Mouse (Mus musculus) midbrain, embryonic 10.5 days (tissue): ENCODE data around the gene Drg1. TPM values are rescaled to one million over a fixed set of nuclear protein-coding genes. Genes with fewer than 3 reads are reported as not detected.

Experiments
- DNase-seq: peaks from one replicate; pipeline ENCODE4 v3.0.0-alpha.2; 2017; ENCODE audit warnings: low spot score
- H3K27ac ChIP-seq: fragments of 300-500 bp; sonication (generic); replicated peaks from 2 replicates; pipeline ENCODE4 v1.5.1; 2016; ENCODE audit warnings: mild to moderate bottlenecking
- H3K27me3 ChIP-seq: fragments of 300-500 bp; sonication (generic); 2 replicates; pipeline ENCODE4 v1.6.1; 2016; ENCODE audit warnings: low read depth, mild to moderate bottlenecking; ENCODE audit not compliant: poor library complexity, severe bottlenecking
- H3K36me3 ChIP-seq: fragments of 300-500 bp; sonication (generic); 2 replicates; pipeline ENCODE4 v1.6.1; 2016; ENCODE audit warnings: mild to moderate bottlenecking, moderate library complexity
- H3K4me1 ChIP-seq: fragments of 300-500 bp; sonication (generic); 2 replicates; pipeline ENCODE4 v1.6.1; 2016
- H3K4me3 ChIP-seq: fragments of 300-500 bp; sonication (generic); 2 replicates; pipeline ENCODE4 v1.5.1; 2016; ENCODE audit warnings: mild to moderate bottlenecking, moderate library complexity
- H3K9me3 ChIP-seq: fragments of 300-500 bp; sonication (generic); replicated peaks from 2 replicates; pipeline ENCODE4 v1.6.1; 2016; ENCODE audit warnings: mild to moderate bottlenecking
- WGBS: fragments of 180-500 bp; shearing (Covaris S2); methylation state at CpG from one replicate; pipeline ENCODE4 v1.1.7; 2016; 5-methylcytosine and 5-hydroxymethylcytosine counted together
- polyA plus RNA-seq: library from polyadenylated mRNA; unstranded; fragments of >200 nt; fragmentation: Nextera tagmentation; extraction: Ambion mirVana; gene quantifications from 2 replicates; pipeline ENCODE4 v1.2.1, GENCODE M21; 2016

The Drg1 gene
- polyA plus RNA-seq, 1 experiment from 2014 or later = 344 TPM

GRCm38 (mm10) chr11:3297871-3298812 is 31.9 kb upstream of the Drg1 start:
- Histone ChIP-seq H3K27ac (no peak overlapping the region), H3K9me3 (no peaks in the 10 kb centered on the region), H3K4me3 (no peak overlapping the region), H3K27me3 (no peaks in the 10 kb centered on the region), H3K4me1 (peaks cover 44% of the 10 kb centered on the region), H3K36me3 (peaks cover 100% of the 10 kb centered on the region)
- 93% methylated on average over 10 of the region's 10 CpGs for WGBS
- no peak for DNase-seq

DNA sequence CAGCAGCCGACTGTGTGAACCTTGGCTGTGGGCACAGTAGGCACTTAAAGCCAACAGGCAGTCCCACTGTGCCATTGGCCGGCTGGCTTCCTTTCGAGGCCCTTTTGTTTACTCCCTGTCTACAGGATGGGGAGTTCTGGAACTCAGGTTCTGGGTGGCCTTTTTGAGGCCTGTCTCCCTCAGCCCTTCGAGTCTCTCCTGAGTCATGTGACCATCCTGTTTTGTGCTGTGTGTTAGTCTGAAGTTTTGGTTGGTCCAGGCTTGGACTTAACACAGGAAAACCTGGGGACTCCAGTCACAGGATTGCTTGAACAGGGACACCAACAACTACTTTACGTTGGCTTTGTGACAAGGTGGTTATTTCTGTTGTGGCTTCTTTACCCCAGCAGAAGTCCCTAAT is 29.8 kb upstream of the Drg1 start:
- 83% methylated on average over 5 of the region's 5 CpGs for WGBS
- Histone ChIP-seq H3K27me3 (no peaks in the 10 kb centered on the region), H3K9me3 (no peaks in the 10 kb centered on the region; the same call in 1 of the 2 replicates), H3K4me3 (peak overlapping the region; percentile 95), H3K27ac (no peak overlapping the region), H3K4me1 (peaks cover 52% of the 10 kb centered on the region), H3K36me3 (peaks cover 93% of the 10 kb centered on the region)
- no peak for DNase-seq

GRCm38 (mm10) chr11:3294641-3295040 is 28.4 kb upstream of the Drg1 start:
- peak overlapping the region; percentile 100 for H3K27ac ChIP-seq
- H3K9me3 ChIP-seq = no peaks in the 10 kb centered on the region; the same call in 1 of the 2 replicates
- peaks cover 81% of the 10 kb centered on the region for H3K36me3 ChIP-seq
- H3K4me1 ChIP-seq = peaks cover 53% of the 10 kb centered on the region
- WGBS = 88% methylated on average over 2 of the region's 2 CpGs
- no peaks in the 10 kb centered on the region for H3K27me3 ChIP-seq
- H3K4me3 ChIP-seq = peak overlapping the region; percentile 95
- no peak for DNase-seq

DNA sequence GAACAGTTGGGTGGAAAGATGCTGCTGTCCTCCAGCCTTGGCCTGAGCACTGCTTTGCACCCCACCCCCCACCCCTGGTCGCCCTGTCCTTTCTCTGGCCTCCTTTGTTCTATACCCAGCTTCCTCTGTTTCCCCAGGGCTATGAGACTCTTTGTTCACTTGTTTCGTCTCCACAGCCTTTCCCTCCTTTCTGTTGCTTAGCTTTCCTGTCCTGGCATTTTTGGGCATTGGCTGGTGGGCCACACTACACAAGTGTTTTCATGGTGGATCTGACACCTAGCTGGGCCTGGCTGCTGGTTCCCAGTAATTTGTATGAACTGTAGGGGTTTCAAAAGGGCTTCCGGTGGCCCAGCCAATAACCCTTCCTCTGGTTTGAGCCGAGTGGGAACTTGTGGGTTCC is 27.1 kb upstream of the Drg1 start:
- Histone ChIP-seq H3K4me1 (peaks cover 59% of the 10 kb centered on the region), H3K9me3 (no peaks in the 10 kb centered on the region; the same call in 1 of the 2 replicates), H3K27me3 (no peaks in the 10 kb centered on the region), H3K27ac (peak overlapping the region; percentile 100), H3K4me3 (peak overlapping the region; percentile 95), H3K36me3 (peaks cover 68% of the 10 kb centered on the region)
- WGBS = 27% methylated on average over 4 of the region's 4 CpGs
- no peak for DNase-seq

DNA sequence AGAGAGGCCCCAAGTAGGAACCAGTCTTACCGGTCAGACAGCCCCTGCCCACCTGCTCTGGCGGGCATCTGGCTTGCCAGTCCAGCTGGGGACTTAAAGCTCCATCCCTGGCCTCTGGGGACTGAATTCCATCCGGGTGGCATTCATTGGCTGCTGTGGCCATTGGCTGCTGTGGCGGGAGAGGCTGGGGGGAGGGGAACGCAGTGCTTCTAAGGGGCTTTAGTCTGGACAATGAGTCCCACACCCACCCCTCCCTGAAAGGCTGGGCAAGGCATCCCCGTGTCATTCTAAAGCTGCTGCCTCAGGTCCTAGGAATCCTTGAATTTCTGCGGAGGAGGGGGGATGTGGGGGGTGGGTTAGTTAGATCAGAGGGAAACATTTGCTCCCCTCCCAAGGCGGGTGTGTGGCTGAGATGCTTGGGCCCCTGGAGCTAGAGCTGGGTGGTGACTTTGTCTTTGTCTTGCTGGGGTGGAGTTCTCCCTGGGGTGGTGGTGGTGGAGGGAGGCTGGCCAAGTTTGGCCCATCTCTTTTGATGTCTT is 26.6 kb upstream of the Drg1 start:
- Histone ChIP-seq H3K4me1 (peaks cover 65% of the 10 kb centered on the region), H3K9me3 (no peaks in the 10 kb centered on the region; the same call in 1 of the 2 replicates), H3K27me3 (no peaks in the 10 kb centered on the region), H3K27ac (peak overlapping the region; percentile 100), H3K4me3 (peak overlapping the region; percentile 95), H3K36me3 (peaks cover 62% of the 10 kb centered on the region)
- DNase-seq = peak; percentile 95
- 2% methylated on average over 8 of the region's 8 CpGs for WGBS

DNA sequence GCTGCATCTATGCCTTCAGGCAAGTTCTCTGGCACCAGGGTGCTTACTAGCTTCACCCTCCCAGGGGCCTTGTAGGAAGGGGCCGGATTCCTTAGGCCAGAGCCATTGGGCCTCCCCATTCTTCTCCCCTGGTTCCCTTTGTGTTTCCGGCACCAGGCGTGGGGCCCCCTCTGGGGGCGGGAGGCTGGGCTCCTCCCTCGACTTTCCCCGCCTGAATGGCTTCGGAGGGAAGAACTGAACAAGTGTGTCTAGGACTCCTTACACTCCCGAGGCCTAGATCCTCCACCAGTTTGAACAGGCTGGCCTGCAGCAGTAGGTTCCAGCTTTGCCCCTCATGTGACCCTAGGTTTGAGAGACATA is 25.8 kb upstream of the Drg1 start:
- Histone ChIP-seq H3K27ac (peak overlapping the region; percentile 100), H3K36me3 (peaks cover 55% of the 10 kb centered on the region), H3K4me1 (peaks cover 67% of the 10 kb centered on the region), H3K9me3 (no peaks in the 10 kb centered on the region; the same call in 1 of the 2 replicates), H3K27me3 (no peaks in the 10 kb centered on the region), H3K4me3 (peak overlapping the region; percentile 95)
- whole genome bisulfite sequencing = 0% methylated on average over 8 of the region's 8 CpGs
- peak; percentile 90 for DNase-seq

DNA sequence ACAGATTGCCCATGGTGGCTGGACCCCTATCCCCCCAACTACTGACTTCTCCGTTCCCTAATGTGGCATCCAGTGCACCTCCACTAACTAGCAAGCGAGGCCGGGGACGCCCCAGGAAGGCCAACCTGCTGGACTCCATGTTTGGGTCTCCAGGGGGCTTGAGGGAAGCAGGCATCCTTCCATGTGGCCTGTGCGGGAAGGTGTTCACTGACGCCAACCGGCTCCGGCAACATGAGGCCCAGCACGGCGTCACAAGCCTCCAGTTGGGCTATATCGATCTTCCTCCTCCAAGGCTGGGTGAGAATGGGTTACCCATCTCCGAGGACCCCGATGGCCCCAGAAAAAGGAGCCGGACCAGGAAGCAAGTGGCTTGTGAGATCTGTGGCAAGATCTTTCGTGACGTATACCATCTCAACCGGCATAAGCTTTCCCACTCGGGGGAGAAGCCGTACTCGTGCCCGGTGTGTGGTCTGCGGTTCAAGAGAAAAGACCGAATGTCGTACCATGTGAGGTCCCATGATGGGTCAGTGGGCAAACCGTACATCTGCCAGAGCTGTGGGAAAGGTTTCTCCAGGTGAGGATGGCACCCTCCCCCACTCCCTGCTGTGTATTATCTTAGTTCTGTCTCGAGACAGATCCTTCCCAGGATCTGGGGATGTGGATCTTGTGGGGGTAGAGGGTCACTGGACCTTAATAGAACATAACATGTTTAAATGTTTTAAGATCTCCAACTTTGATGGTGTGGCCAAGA is 25.3 kb upstream of the Drg1 start:
- H3K4me1 ChIP-seq = peaks cover 64% of the 10 kb centered on the region

GRCm38 (mm10) chr11:3290640-3291310 is 24.6 kb upstream of the Drg1 start:
- H3K9me3 ChIP-seq = no peaks in the 10 kb centered on the region; the same call in 1 of the 2 replicates
- peaks cover 57% of the 10 kb centered on the region for H3K4me1 ChIP-seq
- 0% methylated on average over 50 of the region's 50 CpGs for WGBS
- peak overlapping the region; percentile 100 for H3K27ac ChIP-seq
- peak; percentile 54 for DNase-seq
- no peaks in the 10 kb centered on the region for H3K27me3 ChIP-seq
- H3K4me3 ChIP-seq = peak overlapping the region; percentile 95
- H3K36me3 ChIP-seq = peaks cover 42% of the 10 kb centered on the region

More for the DNA sequence above, 25.3 kb upstream of the Drg1 start:
- H3K9me3 ChIP-seq = no peaks in the 10 kb centered on the region; the same call in 1 of the 2 replicates
- H3K36me3 ChIP-seq = peaks cover 49% of the 10 kb centered on the region
- peak overlapping the region; percentile 100 for H3K27ac ChIP-seq
- DNase-seq = peak; percentile 55
- WGBS = under 1% methylated on average over 26 of the region's 26 CpGs
- H3K27me3 ChIP-seq = no peaks in the 10 kb centered on the region
- peak overlapping the region; percentile 95 for H3K4me3 ChIP-seq

DNA sequence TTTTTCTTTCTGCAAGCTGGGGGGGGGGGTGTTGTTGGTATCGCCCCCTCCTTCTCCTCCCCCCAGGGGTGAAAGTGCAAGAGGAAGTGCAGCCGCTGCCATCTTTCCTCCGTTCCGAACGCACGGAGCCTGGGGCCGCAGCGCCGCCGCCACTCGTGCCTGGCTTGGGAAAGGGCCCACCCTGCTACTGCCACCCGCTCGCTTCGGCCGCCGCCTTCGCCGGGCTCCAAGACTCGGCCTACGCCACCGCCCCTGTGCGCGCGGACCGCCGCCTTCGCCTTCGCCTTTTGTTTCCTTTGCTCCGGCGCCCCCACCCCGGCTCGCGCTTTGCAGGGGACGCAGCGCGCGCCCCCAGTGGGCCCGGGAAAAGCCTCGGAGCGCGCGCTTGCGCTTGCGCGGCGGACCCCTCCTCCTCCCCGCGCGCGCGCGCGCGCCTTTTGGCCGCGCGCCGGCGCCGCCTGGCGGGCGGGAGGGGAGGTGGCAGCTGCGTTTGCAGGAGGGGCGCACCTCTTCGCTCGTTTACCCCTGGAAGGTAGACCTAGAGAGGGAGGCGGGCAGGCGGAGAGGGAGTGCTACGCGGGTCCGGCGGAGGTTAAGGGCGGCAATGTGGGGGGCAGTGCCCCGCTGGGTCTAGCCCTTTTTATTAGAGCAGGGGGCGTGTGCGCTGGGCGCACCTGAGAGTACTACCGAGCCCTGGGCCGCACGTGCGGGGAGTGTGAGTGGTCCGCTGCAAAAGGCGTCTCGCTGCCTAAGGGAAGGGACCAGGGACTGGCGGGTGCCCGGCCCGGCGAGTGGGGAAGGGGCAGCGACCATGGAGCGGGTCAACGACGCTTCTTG is 23.8 kb upstream of the Drg1 start:
- peak; percentile 88 for DNase-seq
- Histone ChIP-seq H3K9me3 (no peaks in the 10 kb centered on the region; the same call in 1 of the 2 replicates), H3K27me3 (no peaks in the 10 kb centered on the region), H3K36me3 (peaks cover 35% of the 10 kb centered on the region), H3K4me3 (peak overlapping the region; percentile 95), H3K27ac (peak overlapping the region; percentile 100), H3K4me1 (peaks cover 49% of the 10 kb centered on the region)
- under 1% methylated on average over 90 of the region's 92 CpGs for WGBS

- peak overlapping the region; percentile 100 for H3K27ac ChIP-seq
Observed at GRCm38 (mm10) chr11:3289302-3289802, 23.1 kb upstream of the Drg1 start.

More at GRCm38 (mm10) chr11:3289302-3289802, 23.1 kb upstream of the Drg1 start:
- Histone ChIP-seq H3K4me3 (peak overlapping the region; percentile 95), H3K36me3 (peaks cover 28% of the 10 kb centered on the region), H3K4me1 (peaks cover 43% of the 10 kb centered on the region), H3K27me3 (no peaks in the 10 kb centered on the region), H3K9me3 (no peaks in the 10 kb centered on the region; the same call in 1 of the 2 replicates)
- DNase-seq = peak; percentile 95
- WGBS = 2% methylated on average over 29 of the region's 40 CpGs
